Mouse (Mus musculus): ENCODE measurements around the gene Cct6b. TPM values are rescaled to one million over a fixed set of nuclear protein-coding genes. Genes with fewer than 3 reads are reported as not detected.

The Cct6b gene
- under 1 TPM; 0.27 to 0.35 TPM for total RNA-seq (2021)

GRCm38 (mm10) chr11:82763742-82764437 is at the start of gene Cct6b, which contains the start of gene Zfp830:
TSS of gene Cct6b (minus strand) at chr11:82764321.
TSS of gene Zfp830 (plus strand) at chr11:82764345.
- peak; percentile 92 to 94 for DNase-seq (ENCODE audit: low spot score in 2 of 2)

GRCm38 (mm10) chr11:82808485-82808884 is 44.4 kb upstream of the Cct6b start:
- DNase-seq (ENCODE audit: low spot score in 2 of 2), result no peak
- intact Hi-C loops (cut with DNase I), result no loop called here

More at GRCm38 (mm10) chr11:82763742-82764437, at the start of gene Cct6b, which contains the start of gene Zfp830:
- intact Hi-C loops (cut with DNase I), result loop anchor here (2.0 to 5.0 kb wide), 2 partner anchors 377 to 529 kb away; partner anchors contain the start of gene Tmem132e

GRCm38 (mm10) chr11:82807370-82807769 is 43.2 kb upstream of the Cct6b start:
- intact Hi-C loops (cut with DNase I), result no loop called here
- no peak for DNase-seq (ENCODE audit: low spot score in 2 of 2)

GRCm38 (mm10) chr11:82806656-82807055 is 42.5 kb upstream of the Cct6b start:
- no peak for DNase-seq (ENCODE audit: low spot score in 2 of 2)
- intact Hi-C loops (cut with DNase I), result no loop called here

- intact Hi-C loops (cut with DNase I), result no loop called here
- DNase-seq (ENCODE audit: low spot score in 2 of 2), result no peak
Measured at GRCm38 (mm10) chr11:82783453-82783852, 19.3 kb upstream of the Cct6b start.

GRCm38 (mm10) chr11:82782197-82782596 is 18.1 kb upstream of the Cct6b start:
- intact Hi-C loops (cut with DNase I), result no loop called here
- no peak for DNase-seq (ENCODE audit: low spot score in 2 of 2)

- DNase-seq (ENCODE audit: low spot score in 2 of 2), result peak; percentile 92
Measured at GRCm38 (mm10) chr11:82780983-82781903, 17.1 kb upstream of the Cct6b start, which contains the start of gene Lig3. TSS of gene Lig3 (plus strand) at chr11:82781108.

GRCm38 (mm10) chr11:82780134-82780533 is 16.0 kb upstream of the Cct6b start:
- intact Hi-C loops (cut with DNase I), result loop anchor here (2.0 kb wide), 1 partner anchor 91 kb away; the partner anchor contains the start of gene Rffl
- no peak for DNase-seq (ENCODE audit: low spot score in 2 of 2)

More at GRCm38 (mm10) chr11:82780983-82781903, 17.1 kb upstream of the Cct6b start, which contains the start of gene Lig3:
- intact Hi-C loops (cut with DNase I), result loop anchor here (2.0 kb wide), 1 partner anchor 90 kb away; the partner anchor contains the start of gene Rffl

- intact Hi-C loops (cut with DNase I), result loop anchor here (5.0 kb wide), 1 partner anchor 377 kb away; the partner anchor contains the start of gene Tmem132e
- no peak for DNase-seq (ENCODE audit: low spot score in 2 of 2)
Measured at GRCm38 (mm10) chr11:82764438-82764924, 360 bp upstream of the Cct6b start.

- DNase-seq (ENCODE audit: low spot score in 2 of 2), result no peak
- intact Hi-C loops (cut with DNase I), result loop anchor here (2.0 to 5.0 kb wide), 2 partner anchors 376 to 528 kb away; partner anchors contain the start of gene Tmem132e
Measured at GRCm38 (mm10) chr11:82763261-82763660, 860 bp downstream of the Cct6b start.

GRCm38 (mm10) chr11:82762286-82762829 is 1.8 kb downstream of the Cct6b start:
- no peak for DNase-seq (ENCODE audit: low spot score in 2 of 2)
- intact Hi-C loops (cut with DNase I), result loop anchor here (2.0 to 5.0 kb wide), 2 partner anchors 375 to 528 kb away; partner anchors contain the start of gene Tmem132e

- intact Hi-C loops (cut with DNase I), result no loop called here
- DNase-seq (ENCODE audit: low spot score in 2 of 2), result no peak
Measured at GRCm38 (mm10) chr11:82755919-82756318, 8.2 kb downstream of the Cct6b start.

GRCm38 (mm10) chr11:82752349-82753115 is 11.6 kb downstream of the Cct6b start:
- DNase-seq (ENCODE audit: low spot score in 2 of 2), result no peak
- intact Hi-C loops (cut with DNase I), result no loop called here

- no peak for DNase-seq (ENCODE audit: low spot score in 2 of 2)
- intact Hi-C loops (cut with DNase I), result no loop called here
Measured at GRCm38 (mm10) chr11:82746857-82747366, 17.2 kb downstream of the Cct6b start.

- intact Hi-C loops (cut with DNase I), result no loop called here
- no peak for DNase-seq (ENCODE audit: low spot score in 2 of 2)
Measured at GRCm38 (mm10) chr11:82746138-82746537, 18.0 kb downstream of the Cct6b start.

- intact Hi-C loops (cut with DNase I), result no loop called here
- no peak for DNase-seq (ENCODE audit: low spot score in 2 of 2)
Measured at GRCm38 (mm10) chr11:82739006-82739405, 25.1 kb downstream of the Cct6b start.

- intact Hi-C loops (cut with DNase I), result no loop called here
- no peak for DNase-seq (ENCODE audit: low spot score in 2 of 2)
Measured at GRCm38 (mm10) chr11:82734227-82734626, 29.9 kb downstream of the Cct6b start.

GRCm38 (mm10) chr11:82726862-82727261 is 37.3 kb downstream of the Cct6b start:
- intact Hi-C loops (cut with DNase I), result no loop called here
- no peak for DNase-seq (ENCODE audit: low spot score in 2 of 2)

All from left cerebral cortex, postnatal 36 days (tissue).